Mouse (Mus musculus): Measurements from ENCODE around the gene Plscr5.
"Not testable (repeated sequence)": the region's sequence is repeated elsewhere in the genome, so short reads cannot be mapped to it uniquely, and the experiment has no call there.

The Plscr5 gene

GRCm38 (mm10) chr9:92192636-92193035, at the start of gene Plscr5:
TSS of gene Plscr5 (plus strand) at chr9:92192936.
- not testable (repeated sequence) for DNase-seq (ENCODE audit: extremely low read depth, low read depth, low spot score)

DNA sequence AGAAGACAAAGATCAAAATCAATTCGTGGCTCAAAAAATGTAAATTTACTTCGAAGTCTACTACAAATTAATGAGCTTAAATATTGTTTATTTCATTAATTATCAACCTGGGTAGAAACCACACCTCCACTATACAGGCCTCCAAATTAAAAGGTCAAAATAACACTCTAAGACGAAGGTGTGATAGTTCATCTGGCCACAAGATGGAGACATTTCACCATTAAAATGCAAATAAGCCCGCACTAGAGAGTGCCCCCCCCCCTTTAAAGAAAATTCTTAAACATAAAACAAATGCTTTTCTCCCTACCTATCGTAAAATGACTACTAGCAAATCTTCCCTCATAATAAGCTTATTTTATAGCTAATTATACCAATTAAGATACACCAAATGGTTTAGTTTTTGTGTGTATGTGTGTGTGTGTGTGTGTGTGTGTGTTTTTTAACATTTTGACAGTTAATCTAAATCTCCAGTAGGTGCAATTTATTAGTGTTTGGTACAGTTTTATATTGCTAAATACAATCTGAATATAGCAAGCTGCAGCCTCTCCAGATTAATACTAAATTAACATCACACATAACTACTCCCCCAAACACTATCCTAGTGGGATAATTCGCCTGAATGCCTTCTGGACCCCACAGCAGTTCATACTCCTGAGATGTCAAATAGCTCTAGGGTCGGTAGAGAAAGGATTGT, 45.0 kb upstream of the Plscr5 start:
- no peak for DNase-seq (ENCODE audit: extremely low read depth, low read depth, low spot score)

DNA sequence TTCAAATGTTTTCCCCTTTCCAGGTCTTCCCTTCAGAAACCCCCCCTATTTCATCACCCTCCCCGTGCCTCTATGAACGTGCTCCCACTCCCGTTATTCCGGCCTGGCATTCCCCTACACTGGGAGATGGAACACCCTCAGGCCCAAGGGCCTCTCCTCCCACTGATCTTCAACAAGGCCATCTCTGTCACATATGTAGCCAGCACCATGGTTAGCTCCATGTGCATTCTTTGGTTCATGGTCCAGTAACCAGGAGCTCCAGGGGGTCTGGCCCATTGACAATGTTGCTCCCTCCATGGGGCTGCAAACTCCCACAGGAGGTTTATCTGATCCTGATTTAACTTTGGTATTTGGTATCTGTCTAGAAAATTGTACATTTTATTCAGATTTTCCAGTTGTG, 30.5 kb upstream of the Plscr5 start:
- DNase-seq (ENCODE audit: extremely low read depth, low read depth, low spot score), result no peak

GRCm38 (mm10) chr9:92173318-92173985, 19.3 kb upstream of the Plscr5 start:
- DNase-seq (ENCODE audit: extremely low read depth, low read depth, low spot score), result no peak

DNA sequence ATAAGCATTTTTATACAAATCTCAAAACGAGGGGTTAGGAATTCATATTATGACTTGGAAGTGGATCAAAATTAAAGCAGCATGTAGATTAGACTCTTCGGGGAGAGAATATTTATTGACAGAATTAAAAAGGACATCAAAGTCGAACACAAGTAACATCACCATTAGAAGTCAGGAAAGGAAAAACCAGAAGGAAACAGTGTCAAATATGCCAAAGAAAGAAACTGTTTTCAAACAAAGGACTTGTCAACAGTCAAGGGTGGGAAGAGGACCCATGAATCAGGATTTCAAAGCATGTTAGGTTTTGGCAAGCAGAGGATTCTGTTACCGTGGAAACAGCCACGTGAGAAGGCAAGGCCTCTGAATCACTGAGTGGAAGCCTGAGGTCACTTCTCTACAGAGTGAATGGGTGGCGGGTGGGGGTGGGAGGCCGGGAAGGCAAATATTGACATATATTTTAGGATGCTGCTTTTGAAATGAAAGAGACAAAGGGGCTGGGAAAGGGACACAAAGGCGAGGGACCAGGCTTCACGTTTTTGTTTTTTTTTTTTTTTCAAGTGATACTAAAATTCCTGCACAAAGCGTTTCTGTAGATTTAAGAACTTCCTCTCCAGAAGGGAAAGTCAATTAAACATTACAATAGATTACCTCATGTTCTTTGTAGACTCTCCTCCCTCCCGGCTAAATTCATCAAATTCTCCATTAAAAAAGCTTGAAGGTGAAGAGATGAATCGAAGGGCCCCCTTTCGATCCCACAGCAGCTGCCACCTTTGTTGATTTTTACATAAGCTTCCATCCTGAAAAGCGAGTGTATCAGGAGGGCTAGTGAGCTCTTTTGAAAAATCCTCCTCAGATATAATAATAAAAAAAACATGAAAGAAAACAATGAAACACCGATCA, 18.3 kb upstream of the Plscr5 start:
- no peak for DNase-seq (ENCODE audit: extremely low read depth, low read depth, low spot score)

GRCm38 (mm10) chr9:92178861-92179469, 13.8 kb upstream of the Plscr5 start:
- DNase-seq (ENCODE audit: extremely low read depth, low read depth, low spot score), result no peak

DNA sequence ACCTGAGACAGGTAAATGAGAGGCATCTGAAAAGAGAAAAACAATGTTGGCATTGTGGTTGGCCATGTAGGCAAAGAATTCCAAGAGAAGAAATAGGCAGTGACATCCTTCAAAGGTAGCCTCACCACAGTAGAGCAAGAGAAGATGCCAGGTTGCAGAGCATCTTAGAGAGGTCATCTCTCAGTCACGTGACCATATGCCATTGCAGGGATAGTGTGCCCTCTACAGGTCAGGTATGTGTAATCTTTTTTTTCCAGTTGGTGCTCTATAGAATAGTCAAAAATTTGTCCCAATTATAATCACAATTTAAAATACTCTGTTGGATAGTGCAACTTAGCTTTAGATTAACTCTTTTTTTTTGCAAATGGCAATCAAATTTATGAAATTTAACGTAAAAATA, 1.4 kb upstream of the Plscr5 start:
- DNase-seq (ENCODE audit: extremely low read depth, low read depth, low spot score), result no peak

- DNase-seq (ENCODE audit: extremely low read depth, low read depth, low spot score), result no peak
Measured at GRCm38 (mm10) chr9:92198408-92198807, 5.7 kb downstream of the Plscr5 start.

DNA sequence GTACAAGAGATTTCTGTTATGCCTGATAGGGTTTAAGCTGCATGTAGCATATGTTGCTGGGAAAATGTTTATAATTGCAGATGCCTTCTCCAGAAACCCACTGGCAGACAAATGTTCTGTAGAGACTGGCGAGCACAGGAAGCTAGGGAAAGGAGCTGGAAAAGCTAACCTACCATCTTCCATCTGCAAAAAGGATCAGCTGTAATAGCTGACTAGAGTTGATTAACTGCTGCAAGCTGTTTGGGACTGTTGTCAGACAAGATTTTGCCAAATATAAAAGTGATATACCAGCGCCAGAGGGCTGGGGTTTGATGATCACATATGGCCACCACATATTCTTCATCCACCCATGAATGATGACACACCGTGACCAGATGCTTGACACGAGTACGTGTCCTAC, 6.8 kb downstream of the Plscr5 start:
- no peak for DNase-seq (ENCODE audit: extremely low read depth, low read depth, low spot score)

- DNase-seq (ENCODE audit: extremely low read depth, low read depth, low spot score), result no peak
Measured at GRCm38 (mm10) chr9:92204397-92204796, 11.7 kb downstream of the Plscr5 start.

DNA sequence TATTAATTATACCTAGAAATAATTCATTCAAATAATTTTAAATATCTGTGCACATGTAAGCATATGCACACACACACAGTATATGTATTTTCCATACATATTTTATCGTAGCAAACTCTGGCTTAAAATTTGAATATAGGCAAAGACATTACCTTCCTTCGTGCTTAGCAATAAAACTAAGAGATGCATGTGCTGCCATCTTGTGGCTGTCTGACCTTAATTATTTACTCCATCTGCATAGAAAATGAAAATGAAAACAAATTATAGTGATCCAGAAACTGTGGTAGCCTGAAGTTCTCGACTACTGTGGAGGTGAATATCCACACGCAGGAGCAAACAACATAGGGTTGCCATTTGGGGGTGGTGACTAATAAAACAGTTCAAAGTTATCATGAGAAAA, 14.6 kb downstream of the Plscr5 start:
- no peak for DNase-seq (ENCODE audit: extremely low read depth, low read depth, low spot score)

GRCm38 (mm10) chr9:92207757-92208156, 15.0 kb downstream of the Plscr5 start:
- no peak for DNase-seq (ENCODE audit: extremely low read depth, low read depth, low spot score)

- DNase-seq (ENCODE audit: extremely low read depth, low read depth, low spot score), result no peak
Measured at GRCm38 (mm10) chr9:92209850-92210249, 17.1 kb downstream of the Plscr5 start.

GRCm38 (mm10) chr9:92210386-92210967, 17.7 kb downstream of the Plscr5 start:
- DNase-seq (ENCODE audit: extremely low read depth, low read depth, low spot score), result no peak

DNA sequence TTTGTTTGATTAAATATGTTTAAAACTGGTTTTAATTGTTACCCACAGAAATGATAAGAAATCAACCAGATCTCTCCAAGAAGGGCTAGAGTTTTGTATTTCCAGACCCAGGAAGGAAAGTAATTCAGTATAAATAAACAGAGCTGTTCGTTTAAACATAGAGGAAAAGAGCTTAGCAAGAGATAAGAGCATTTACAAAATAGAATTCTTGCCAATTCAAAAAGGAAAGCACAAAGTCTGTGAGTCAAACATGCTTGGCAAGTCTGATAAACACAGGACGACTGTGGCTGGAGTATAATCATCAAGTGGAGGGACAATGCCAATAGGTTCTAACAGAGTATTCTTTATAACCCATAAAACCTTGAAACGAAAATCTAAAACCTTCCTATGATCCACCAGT, 18.3 kb downstream of the Plscr5 start:
- DNase-seq (ENCODE audit: extremely low read depth, low read depth, low spot score), result no peak

DNA sequence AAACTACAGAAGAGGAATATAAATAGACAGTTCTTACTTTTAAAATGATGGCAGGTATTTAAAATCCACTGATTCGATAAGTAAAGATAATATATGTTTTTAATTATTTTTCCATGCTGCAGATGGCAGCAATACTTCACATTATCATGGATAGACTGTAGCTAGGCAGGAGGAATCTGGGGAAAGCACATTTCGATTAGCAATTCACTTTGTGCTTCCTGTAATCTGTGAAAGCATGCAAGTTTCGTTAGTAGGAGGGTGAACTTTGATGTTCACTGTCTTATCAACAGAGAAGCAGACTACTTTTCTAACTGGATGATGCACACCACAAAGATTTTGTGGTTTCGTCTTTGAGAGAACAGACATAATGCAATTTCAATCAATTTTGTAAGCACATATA, 24.7 kb downstream of the Plscr5 start:
- no peak for DNase-seq (ENCODE audit: extremely low read depth, low read depth, low spot score)

GRCm38 (mm10) chr9:92217896-92218295, 25.2 kb downstream of the Plscr5 start:
- DNase-seq (ENCODE audit: extremely low read depth, low read depth, low spot score), result no peak

DNA sequence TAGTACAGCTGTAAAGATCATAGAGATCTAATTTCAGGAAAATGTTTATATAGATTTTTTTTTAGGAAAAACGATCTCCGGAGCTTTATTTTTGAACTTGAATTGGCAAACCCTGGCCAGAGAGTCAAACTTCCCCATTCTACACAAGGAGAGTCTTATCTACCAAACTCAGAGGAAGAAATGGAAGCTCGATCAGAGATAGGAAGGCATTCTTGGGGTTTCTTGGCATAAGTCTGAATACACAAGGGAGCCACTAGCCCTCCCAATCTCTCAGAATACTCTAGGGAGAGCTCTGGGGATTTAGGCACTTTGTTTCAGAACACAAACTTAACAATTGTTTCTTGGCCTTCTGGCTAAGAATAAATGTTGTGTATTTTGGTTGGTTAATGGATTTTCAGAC, 27.4 kb downstream of the Plscr5 start:
- DNase-seq (ENCODE audit: extremely low read depth, low read depth, low spot score), result no peak

DNA sequence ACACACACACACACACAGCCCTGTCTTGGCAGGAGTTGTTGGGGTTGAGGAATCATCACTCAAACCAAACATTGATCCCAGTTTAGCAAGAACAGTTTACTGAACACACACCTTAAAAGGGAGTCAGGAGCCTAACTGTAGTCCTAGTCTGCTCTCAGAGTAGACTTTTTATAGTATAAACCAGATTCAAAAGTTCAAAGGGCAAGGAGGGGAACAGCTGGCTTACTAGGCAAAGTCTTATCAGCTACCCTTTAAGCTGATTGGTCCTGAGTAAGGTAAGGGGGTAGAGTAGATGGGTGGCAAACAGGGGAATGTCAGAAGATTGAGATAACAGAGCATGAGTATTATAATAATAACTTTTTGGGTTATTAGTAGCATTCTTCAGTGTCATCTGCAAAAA, 28.7 kb downstream of the Plscr5 start:
- no peak for DNase-seq (ENCODE audit: extremely low read depth, low read depth, low spot score)

DNA sequence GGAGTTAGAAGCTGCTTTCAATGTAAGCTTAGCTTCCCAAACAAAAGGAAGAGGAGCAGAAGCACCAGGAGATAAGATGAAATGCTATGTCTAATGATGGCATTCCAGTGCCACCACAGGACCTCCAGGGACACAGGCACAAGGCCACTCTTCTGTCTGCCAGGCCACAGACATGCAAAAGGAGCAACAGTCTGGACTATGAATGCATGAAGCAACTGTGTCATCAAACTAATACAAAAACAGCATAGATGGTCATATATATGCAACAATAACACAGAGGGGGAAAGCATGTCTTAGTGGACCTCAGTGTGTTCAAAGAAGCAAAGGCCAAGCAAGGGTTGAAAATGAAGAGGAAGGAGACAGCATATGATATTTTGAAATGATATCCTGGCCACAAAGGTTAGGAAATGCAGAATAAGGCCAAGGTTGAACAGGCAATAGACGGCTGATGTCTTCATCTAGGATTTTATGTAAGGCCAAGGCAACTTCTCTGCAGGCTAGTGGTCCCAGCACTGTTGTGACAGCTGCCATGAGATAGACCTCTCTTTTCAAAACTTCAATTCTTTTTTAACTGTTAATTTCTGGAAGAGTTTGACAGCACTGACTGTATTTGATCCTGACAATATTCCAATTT, 32.0 kb downstream of the Plscr5 start:
- no peak for DNase-seq (ENCODE audit: extremely low read depth, low read depth, low spot score)
